Mouse (Mus musculus) heart, postnatal 4 days (tissue): ENCODE measurements around the gene Scgn. TPM values are rescaled to one million over a fixed set of nuclear protein-coding genes. Genes with fewer than 3 reads are reported as not detected.

ENCODE experiments used
- DNase-seq: peaks from one replicate; pipeline ENCODE4 v3.0.0; 2021
- total RNA-seq, 2 experiments: library from RNA; stranded (reverse); gene quantifications; 2 replicates each; pipeline ENCODE4 v1.2.3; 2021

The Scgn gene
- not detected for total RNA-seq

DNA sequence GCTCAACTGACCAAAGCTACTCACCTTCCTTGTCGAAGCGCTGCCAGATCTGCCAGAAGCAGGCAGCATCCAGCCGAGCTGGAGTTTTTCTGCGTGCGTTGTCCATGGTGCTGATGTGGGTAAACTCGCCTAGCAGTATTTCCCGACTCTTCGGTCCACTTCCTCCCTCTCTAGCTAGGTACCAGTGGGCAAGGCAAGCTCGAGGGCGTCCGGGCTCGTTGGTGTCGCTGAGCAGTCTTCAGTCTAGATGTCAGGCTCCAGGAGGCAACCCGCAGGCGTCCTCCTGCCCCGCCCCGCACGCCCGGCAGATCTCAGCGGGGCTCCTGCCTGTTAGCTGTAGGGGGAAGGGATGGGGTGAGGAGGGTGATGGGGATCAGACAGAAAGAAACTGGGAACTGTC is at the start of gene Scgn:
TSS of gene Scgn (minus strand) at position 287 of the 400 bp plus-strand sequence.
- DNase-seq = peak; percentile 81

GRCm38 (mm10) chr13:24040221-24040620 is 49.2 kb upstream of the Scgn start:
- no peak for DNase-seq

- peak; percentile 5 for DNase-seq
Observed at GRCm38 (mm10) chr13:24037502-24037901, 46.5 kb upstream of the Scgn start.

GRCm38 (mm10) chr13:24036150-24036549 is 45.1 kb upstream of the Scgn start:
- DNase-seq = no peak

- no peak for DNase-seq
Observed at GRCm38 (mm10) chr13:24027191-24028170, 36.5 kb upstream of the Scgn start.

DNA sequence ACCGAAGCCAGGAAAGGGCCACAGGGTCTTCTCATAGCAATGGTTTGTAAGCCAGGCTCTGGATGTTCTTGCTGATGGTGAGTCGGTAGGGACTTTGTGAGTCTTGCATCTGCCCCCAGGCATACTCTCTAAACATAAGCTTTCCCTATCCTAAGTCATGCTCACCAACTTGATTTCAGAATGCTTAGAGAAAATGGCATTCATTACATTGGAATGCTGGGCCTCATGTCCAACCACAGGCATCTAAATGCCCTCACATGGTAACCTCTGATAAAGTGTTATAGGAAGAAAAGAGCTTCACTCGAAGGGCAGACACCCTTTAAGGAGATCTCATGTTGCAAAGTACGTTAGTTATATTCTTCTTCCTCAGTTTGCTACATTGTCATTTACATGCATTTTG is 27.5 kb upstream of the Scgn start:
- DNase-seq = no peak

DNA sequence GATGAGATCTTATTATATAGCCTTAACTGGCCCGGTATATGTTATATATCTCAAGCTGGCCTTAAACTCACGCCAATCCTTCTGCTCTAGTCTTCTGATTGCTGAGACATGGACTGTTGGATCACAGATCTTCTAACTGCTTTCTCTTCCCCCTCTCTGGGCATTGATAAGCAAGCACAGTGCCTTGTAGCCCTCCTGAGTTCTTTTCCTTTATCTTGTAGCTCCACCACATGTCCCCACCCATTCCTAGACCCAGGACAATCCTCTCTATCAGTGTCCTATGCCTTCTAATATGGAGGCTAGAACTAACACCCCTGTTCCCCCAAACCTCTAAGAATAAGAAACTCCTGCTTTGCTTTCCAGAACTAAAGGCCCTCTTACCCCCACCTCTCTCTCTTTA is 14.5 kb upstream of the Scgn start:
- no peak for DNase-seq

DNA sequence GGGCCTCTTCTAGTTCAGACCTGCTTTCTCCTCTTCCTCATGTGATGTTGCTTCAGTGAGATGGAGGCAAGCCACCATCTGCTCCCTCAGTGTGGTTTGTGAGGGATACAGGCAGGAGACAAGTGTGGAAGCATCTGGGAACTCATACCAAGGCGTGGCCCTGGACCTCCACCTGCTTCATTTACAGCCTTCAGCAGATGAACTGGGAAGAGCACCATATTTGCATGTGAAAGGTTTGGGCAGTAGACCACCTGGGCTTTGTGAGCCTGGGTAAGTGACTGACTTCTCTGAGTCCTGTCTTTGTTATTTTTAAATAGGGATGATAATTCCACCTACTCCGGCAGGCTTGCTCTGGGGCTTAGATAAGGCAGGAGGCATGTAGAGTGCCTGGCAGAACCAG is 10.8 kb upstream of the Scgn start:
- no peak for DNase-seq

- DNase-seq = no peak
Observed at GRCm38 (mm10) chr13:24001081-24001480, 10.1 kb upstream of the Scgn start.

DNA sequence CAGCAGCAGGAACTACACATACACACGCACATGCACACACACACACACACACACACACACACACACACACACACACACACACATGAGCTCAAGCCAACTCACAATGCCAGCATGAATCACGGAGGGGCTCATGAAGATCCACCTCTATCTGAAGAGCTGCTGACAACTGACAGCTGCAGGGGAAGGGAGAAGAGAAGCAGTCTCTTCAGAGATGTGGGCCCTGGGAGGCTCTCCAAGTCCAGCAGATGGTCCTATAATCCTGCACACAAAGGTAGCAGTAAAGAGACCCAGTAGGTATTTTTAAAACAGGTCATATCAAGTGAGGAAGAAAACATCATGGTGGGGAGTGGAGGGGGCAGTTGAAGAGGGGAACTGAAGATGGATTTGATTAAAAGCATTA is 7.8 kb upstream of the Scgn start:
- no peak for DNase-seq

GRCm38 (mm10) chr13:23994756-23995155 is 3.7 kb upstream of the Scgn start:
- DNase-seq = no peak

DNA sequence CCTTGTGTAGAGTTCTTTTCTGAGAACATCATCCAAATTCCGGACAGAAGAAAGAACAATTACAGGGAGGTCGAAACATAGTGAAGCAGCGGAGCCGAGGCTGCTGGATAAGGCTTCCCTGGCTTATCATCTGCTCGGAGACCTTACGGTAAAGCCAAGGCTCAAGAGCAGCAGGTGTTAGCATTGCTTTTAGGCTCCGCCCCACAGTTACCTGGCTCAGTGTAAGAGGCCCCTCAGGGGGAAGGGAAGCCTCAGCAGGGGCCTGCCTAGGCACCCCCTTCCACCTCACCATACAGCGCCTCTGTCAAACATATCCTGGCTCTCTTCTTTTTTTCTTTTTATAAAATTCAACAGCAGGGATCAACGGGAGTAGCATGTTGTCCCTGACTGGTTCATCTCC is 3.0 kb upstream of the Scgn start:
- no peak for DNase-seq

DNA sequence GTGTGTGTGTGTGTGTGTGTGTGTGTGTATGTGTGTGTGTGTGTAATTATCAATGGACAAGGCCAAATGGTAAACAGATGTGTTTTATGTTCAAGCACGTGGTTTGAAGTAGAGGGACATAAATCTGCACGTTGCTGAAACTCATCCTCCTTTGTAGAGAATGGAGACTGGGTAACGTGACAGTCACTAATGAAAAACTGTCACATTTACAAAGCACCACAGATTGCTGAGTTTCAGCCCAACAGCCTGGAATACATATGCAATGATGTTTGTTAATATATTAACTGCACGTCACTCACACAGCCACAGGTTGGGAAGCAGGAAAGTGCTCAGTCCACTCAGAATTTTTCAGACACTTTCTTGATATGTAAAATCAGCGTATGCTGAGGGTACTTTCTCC is 563 bp downstream of the Scgn start:
- DNase-seq = no peak

DNA sequence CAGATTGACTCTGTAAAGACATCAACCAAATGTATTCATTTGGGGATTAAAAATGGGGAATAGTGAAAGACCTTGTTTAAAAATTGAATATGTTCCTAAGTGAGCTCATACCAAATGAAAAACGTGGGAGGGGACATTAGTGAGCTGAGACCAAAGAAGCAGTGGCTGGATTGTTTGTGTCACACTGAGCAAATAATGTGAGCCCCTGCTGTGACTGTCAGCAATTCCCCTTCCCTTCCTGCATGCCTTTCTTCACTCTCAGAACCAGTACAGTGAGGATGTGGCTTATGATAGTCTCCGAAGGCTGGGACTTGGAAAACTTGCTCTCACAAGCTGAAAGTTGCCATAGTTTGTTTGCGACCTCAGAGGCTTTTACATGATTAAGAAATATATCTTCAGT is 5.9 kb downstream of the Scgn start:
- DNase-seq = no peak

GRCm38 (mm10) chr13:23972271-23972670 is 18.7 kb downstream of the Scgn start:
- DNase-seq = no peak

DNA sequence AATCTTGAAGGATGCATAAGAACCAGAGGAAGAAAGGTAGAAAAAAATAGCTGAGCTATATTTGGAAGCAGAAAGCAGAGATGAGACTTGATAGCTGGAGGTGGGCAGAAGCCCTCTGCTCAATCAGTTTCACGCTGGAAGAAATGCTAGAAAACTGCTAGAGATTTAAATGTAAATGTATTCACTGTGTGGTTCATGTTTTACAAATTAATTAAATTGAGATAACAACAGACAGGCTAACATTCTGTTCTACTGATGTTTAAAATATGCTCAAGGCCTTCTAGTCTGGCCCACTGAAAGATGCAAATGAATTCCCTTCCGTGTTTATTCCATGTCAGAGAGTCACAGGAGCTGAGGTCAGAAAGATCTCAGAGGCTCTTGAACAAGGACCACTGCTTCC is 19.1 kb downstream of the Scgn start:
- DNase-seq = no peak

- DNase-seq = no peak
Observed at GRCm38 (mm10) chr13:23964909-23965308, 26.1 kb downstream of the Scgn start.

- DNase-seq = no peak
Observed at GRCm38 (mm10) chr13:23959776-23960175, 31.2 kb downstream of the Scgn start.

DNA sequence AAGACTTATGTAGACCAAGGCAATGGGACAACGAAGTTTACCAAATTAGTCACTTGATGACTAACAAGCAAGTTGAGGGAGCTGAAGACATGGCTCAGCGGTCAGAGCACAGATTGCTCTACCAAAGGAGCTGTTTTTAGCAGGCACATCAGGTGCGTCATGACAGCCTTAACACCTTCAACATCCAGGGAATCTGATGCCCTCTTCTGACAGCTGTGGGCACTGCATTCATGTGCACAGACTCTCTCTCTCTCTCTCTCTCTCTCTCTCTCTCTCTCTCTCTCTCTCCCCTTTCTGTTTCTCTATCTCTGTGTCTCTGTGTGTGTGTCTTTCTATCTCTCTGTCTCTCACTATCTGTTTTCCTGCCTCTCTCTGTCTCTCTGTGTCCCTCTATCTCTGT is 40.1 kb downstream of the Scgn start:
- peak; percentile 37 for DNase-seq

- no peak for DNase-seq
Observed at GRCm38 (mm10) chr13:23949484-23950246, 41.3 kb downstream of the Scgn start.

DNA sequence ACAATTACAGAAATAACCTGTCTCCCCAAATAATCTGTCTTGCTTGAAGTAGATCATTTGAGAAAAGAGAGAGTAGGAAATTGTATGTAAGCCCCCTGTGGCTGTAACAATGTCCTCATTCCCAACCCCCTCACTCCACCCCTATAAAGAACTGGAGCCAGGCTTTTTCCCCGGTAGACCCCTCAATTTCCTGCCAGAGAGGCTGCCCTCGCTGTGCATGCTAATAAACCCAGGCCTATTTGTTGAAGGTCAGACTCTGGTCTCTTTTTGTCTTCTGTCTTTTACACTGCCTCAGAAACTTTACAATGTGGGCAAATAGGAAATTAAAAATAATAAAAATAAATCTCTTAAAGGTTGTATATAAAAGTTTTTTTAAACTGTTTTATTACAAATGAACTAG is 44.8 kb downstream of the Scgn start:
- DNase-seq = no peak

DNA sequence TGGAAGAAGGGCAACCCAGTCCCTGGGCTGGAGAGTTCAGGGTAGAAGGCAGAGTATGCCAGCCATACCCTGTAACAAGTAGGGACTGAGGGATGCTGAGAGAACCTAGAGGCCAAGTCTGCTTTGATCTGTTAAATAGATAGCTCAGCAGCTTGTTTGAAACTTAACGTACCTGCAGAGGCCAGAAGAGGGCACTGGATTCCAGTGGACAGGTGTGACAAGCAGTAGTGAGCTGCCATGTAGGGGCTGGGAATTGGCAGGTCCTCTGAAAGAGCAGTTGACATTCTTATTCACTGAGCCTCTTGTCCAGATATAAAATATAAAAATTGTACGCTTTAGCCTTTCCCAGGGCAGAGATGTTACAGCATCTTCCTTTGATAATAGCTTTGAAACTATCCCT is 48.2 kb downstream of the Scgn start:
- DNase-seq = no peak

GRCm38 (mm10) chr13:23940291-23940690 is 50.7 kb downstream of the Scgn start:
- no peak for DNase-seq

- DNase-seq = peak; percentile 59
Observed at GRCm38 (mm10) chr13:23938699-23939098, 52.3 kb downstream of the Scgn start.
